1 mouse cellular context compared by ENCODE assay signal in the genomic region with DNA sequence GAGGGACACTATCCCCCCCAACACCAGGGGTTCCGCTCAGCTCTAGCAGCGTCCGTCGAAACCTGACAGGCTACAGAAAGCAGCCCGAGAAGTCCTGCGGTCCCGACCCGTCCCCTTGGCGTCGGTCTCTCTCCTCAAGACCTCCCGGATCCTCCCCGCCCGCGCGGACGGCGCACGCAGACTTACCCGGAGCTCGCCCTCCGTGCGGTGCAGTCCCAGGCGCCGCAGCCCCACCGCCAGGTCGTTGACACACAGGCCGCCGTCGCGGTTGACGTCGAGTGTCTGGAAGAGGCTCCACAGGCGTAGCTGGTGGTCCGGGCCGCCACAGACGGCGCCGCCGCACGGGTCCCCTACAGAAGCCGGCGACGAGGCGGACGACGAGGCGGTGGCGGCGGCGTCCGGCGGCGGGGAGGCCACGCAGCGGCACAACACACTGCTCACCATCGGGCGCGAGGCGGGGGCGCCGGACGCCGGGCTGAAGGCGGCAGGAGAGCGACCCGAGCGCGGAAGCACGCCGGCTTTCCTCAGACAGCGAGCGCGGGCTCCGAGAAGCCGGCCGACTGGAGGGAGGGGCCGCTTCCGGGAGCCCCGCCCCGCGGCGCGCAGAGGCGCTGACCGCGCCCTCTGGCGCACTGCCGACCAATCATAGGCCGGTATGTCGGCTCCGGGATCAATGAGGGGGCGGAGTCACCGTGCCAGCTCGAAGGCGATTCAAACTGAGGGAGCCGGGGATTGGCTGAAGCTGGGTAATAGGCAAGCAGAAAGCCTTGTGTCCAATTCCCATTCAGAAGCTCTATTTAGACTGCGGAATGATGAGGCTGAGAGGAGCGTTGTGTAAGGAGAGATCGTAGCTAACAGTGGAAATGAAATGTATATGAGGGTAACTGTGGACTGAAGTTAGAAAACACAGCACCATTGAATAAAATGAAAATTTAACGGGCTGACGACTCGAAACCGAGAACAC.
A peak's percentile ranks its signal among the peaks of the same experiment; 100 is the strongest.
TF ChIP-seq lines count a peak whose summit lies in the region.

A gene (minus strand): TSS at position 565 of the 964 bp plus-strand sequence.

TF ChIP-seq in CH12.LX, 34 proteins besides CTCF, POLR2A, EP300 and RAD21:
- TF ChIP-seq JUN (IDR thresholded peaks at IDR 0.05; ENCODE audit: insufficient read depth, low read depth, low read length), result no peak
- 0 out of 2 replicates have a peak, but pooled peaks have one; percentile 92 for TF ChIP-seq UBTF (IDR thresholded peaks at IDR 0.05; ENCODE audit: low read depth, low read length)
- TF ChIP-seq ZKSCAN1 (IDR thresholded peaks at IDR 0.05; ENCODE audit: borderline replicate concordance, low read depth, low read length), result no peak
- no peak for TF ChIP-seq JUND (conservative IDR thresholded peaks at IDR 0.05; ENCODE audit: low read depth, low read length)
- no peak for TF ChIP-seq RCOR1 (conservative IDR thresholded peaks at IDR 0.05; ENCODE audit: low read depth, low read length)
- TF ChIP-seq USF2 (conservative IDR thresholded peaks at IDR 0.05; ENCODE audit: low read depth, low read length), result no peak
- TF ChIP-seq MAZ (IDR thresholded peaks at IDR 0.05; ENCODE audit: low read depth, low read length), result peak; percentile 61; the same call in 1 of the 2 replicates
- TF ChIP-seq NRF1 (IDR thresholded peaks at IDR 0.05; ENCODE audit: low read depth, low read length), result peak; percentile 47; the same call in 1 of the 2 replicates
- TF ChIP-seq ZC3H11A (IDR thresholded peaks at IDR 0.05; ENCODE audit: low read depth, low read length), result no peak
- no peak for TF ChIP-seq ETS1 (conservative IDR thresholded peaks at IDR 0.05; ENCODE audit: low read depth, low read length)
- TF ChIP-seq PAX5 (IDR thresholded peaks at IDR 0.05; ENCODE audit: low read length), result no peak
- 0 out of 2 replicates have a peak, but pooled peaks have one; percentile 17 for TF ChIP-seq TCF12 (IDR thresholded peaks at IDR 0.05; ENCODE audit: low read depth, low read length)
- TF ChIP-seq ZMIZ1 (IDR thresholded peaks at IDR 0.05; ENCODE audit: low read depth, low read length), result peak; percentile 69; the same call in 1 of the 2 replicates
- TF ChIP-seq USF1 (IDR thresholded peaks at IDR 0.05; ENCODE audit: low read depth, low read length), result no peak
- TF ChIP-seq MYC (IDR thresholded peaks at IDR 0.05; ENCODE audit: low read depth, low read length), result peak; percentile 53; the same call in 1 of the 2 replicates
- no peak; the same call in 1 of the 2 replicates for TF ChIP-seq MAX (IDR thresholded peaks at IDR 0.05; ENCODE audit: low read length)
- TF ChIP-seq MXI1 (IDR thresholded peaks at IDR 0.05; ENCODE audit: low read depth, low read length), result peak; percentile 85
- TF ChIP-seq TBP (conservative IDR thresholded peaks at IDR 0.05; ENCODE audit: low read depth, low read length), result peak; percentile 82; the same call in 1 of the 2 replicates
- TF ChIP-seq BHLHE40 (IDR thresholded peaks at IDR 0.05; ENCODE audit: low read depth, low read length), result no peak
- 0 out of 2 replicates have a peak, but pooled peaks have one; percentile 71 for TF ChIP-seq POLR2AphosphoS2 (IDR thresholded peaks at IDR 0.05; ENCODE audit: low read depth, low read length)
- TF ChIP-seq KAT2A (IDR thresholded peaks at IDR 0.05; ENCODE audit: insufficient replicate concordance, low read length), result 0 out of 2 replicates have a peak, but pooled peaks have one; percentile 18
- no peak for TF ChIP-seq CHD1 (IDR thresholded peaks at IDR 0.05; ENCODE audit: low read depth, low read length)
- no peak for TF ChIP-seq MAFK (IDR thresholded peaks at IDR 0.05; ENCODE audit: insufficient replicate concordance, low read length)
- peak; percentile 60 for TF ChIP-seq HCFC1 (IDR thresholded peaks at IDR 0.05; ENCODE audit: low read depth, low read length)
- no peak for TF ChIP-seq GABPA (IDR thresholded peaks at IDR 0.05; ENCODE audit: insufficient replicate concordance, low read depth, low read length)
- TF ChIP-seq SMC3 (IDR thresholded peaks at IDR 0.05; ENCODE audit: low read depth, low read length), result no peak
- TF ChIP-seq ZNF384 (IDR thresholded peaks at IDR 0.05; ENCODE audit: low read depth, low read length), result no peak
- TF ChIP-seq MEF2A (IDR thresholded peaks at IDR 0.05; ENCODE audit: borderline replicate concordance, low read depth, low read length), result no peak
- TF ChIP-seq IRF4 (IDR thresholded peaks at IDR 0.05; ENCODE audit: low read depth, low read length), result no peak
- TF ChIP-seq NELFE (IDR thresholded peaks at IDR 0.05; ENCODE audit: low read depth, low read length), result peak; percentile 79
- TF ChIP-seq E2F4 (IDR thresholded peaks at IDR 0.05; ENCODE audit: insufficient replicate concordance, low read depth, low read length), result peak; percentile 8; the same call in 1 of the 2 replicates
- peak; percentile 75 for TF ChIP-seq SIN3A (IDR thresholded peaks at IDR 0.05; ENCODE audit: low read length)
- TF ChIP-seq ELF1 (IDR thresholded peaks at IDR 0.05; ENCODE audit: low read depth, low read length), result peak; percentile 91
- no peak; the same call in 1 of the 2 replicates for TF ChIP-seq CHD2 (IDR thresholded peaks at IDR 0.05; ENCODE audit: low read length)
TF ChIP-seq in CH12.LX: peak in this region for 15.
